8 mouse cellular contexts compared by ENCODE assay signal in the genomic region with DNA sequence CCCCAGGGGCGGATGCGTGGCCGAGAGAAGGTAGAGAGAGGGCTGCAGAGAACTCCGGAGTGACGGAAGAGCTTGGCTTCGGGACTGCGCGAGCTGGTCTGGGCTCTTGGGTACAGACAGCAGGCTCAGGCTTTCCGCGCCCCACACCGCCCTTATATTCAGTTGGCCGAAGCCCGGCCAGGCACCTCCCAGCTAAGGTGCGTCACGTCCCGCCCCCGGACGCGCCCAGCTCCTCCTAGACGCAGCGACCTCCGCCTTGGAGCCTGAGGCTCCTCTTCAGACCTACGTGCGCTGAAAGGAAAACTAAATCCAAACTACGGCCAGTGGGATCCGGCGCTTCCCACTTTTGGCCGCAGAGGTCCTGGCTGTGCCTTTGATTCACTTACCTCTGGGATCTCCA. TPM values are rescaled to one million over a fixed set of nuclear protein-coding genes. Genes with fewer than 3 reads are reported as not detected.
DNase-seq lines count a peak whose midpoint lies in the region; ATAC-seq and TF ChIP-seq lines count a peak whose summit lies in the region.

A gene (minus strand): TSS at position 127 of the 400 bp plus-strand sequence.

- H3K27me3 ChIP-seq in heart, embryonic 11.5 days (ENCODE audit: control insufficient read depth, insufficient read depth, low read length), result 0 out of 2 replicates have a peak, but pooled peaks cover 4% of the 10 kb centered on the region
- H3K27me3 ChIP-seq in kidney, embryonic 15.5 days, result peaks cover 22% of the 10 kb centered on the region
- peaks cover 19% of the 10 kb centered on the region for H3K27me3 ChIP-seq in liver, embryonic 14.5 days (ENCODE audit: control insufficient read depth, insufficient read depth, low read length)
- peaks cover 32% of the 10 kb centered on the region for H3K27me3 ChIP-seq in neural tube, embryonic 12.5 days (replicated peaks)
- H3K27me3 ChIP-seq in stomach, embryonic 16.5 days (ENCODE audit: control insufficient read depth, insufficient read depth, low read length), result peaks cover 14% of the 10 kb centered on the region

- TF ChIP-seq POLR2A in bone marrow, adult 2 months (IDR thresholded peaks at IDR 0.05; ENCODE audit: borderline replicate concordance, control insufficient read depth, low read depth, low read length), result peak; percentile 62; the same call in 1 of the 2 replicates
- peak; percentile 48 for TF ChIP-seq POLR2A in embryonic fibroblast, embryonic 13.5 days (IDR thresholded peaks at IDR 0.05; ENCODE audit: low read depth, low read length)

- DNase-seq in B cell, adult 2 months, result peak; percentile 79 to 80
- DNase-seq in liver, embryonic 14.5 days (ENCODE audit: low read depth in 3 of 3, low spot score in 3 of 3), result peak; percentile 57 to 59 (median 58)

- TF ChIP-seq EP300 in liver, embryonic 14.5 days (IDR thresholded peaks at IDR 0.05; ENCODE audit: low read depth), result no peak

- no peak for TF ChIP-seq CTCF in bone marrow, adult 2 months (IDR thresholded peaks at IDR 0.05; ENCODE audit: control insufficient read depth, insufficient read depth, low read length)
- no peak for TF ChIP-seq CTCF in embryonic fibroblast, embryonic 13.5 days (IDR thresholded peaks at IDR 0.05; ENCODE audit: borderline replicate concordance, insufficient read depth, low read length)
- no peak for TF ChIP-seq CTCF in liver, embryonic 14.5 days (IDR thresholded peaks at IDR 0.05; ENCODE audit: low read depth)

- peaks cover 2% of the 10 kb centered on the region; the same call in 1 of the 2 replicates for H3K36me3 ChIP-seq in heart, embryonic 11.5 days (ENCODE audit: control insufficient read depth, insufficient read depth, low read length)
- peaks cover 24% of the 10 kb centered on the region for H3K36me3 ChIP-seq in kidney, embryonic 15.5 days
- peaks cover 7% of the 10 kb centered on the region for H3K36me3 ChIP-seq in liver, embryonic 14.5 days (replicated peaks; ENCODE audit: control insufficient read depth, insufficient read depth, low read depth)
- H3K36me3 ChIP-seq in neural tube, embryonic 12.5 days, result peaks cover 20% of the 10 kb centered on the region
- no peaks in the 10 kb centered on the region for H3K36me3 ChIP-seq in stomach, embryonic 16.5 days (ENCODE audit: control insufficient read depth, insufficient read depth, low read length)

- H3K9ac ChIP-seq in heart, embryonic 11.5 days (ENCODE audit: low read depth, low read length), result peak within 1 kb of the TSS; percentile 79
- H3K9ac ChIP-seq in kidney, embryonic 15.5 days, result peak within 1 kb of the TSS; percentile 59
- H3K9ac ChIP-seq in liver, embryonic 14.5 days (replicated peaks), result no peak within 1 kb of the TSS
- peak within 1 kb of the TSS; percentile 42 for H3K9ac ChIP-seq in neural tube, embryonic 12.5 days
- H3K9ac ChIP-seq in stomach, embryonic 16.5 days (ENCODE audit: low read length), result peak within 1 kb of the TSS; percentile 74

- no peaks in the 10 kb centered on the region for H3K4me1 ChIP-seq in bone marrow, adult 2 months (ENCODE audit: control insufficient read depth, insufficient read depth, low read length)
- peaks cover 3% of the 10 kb centered on the region; the same call in 1 of the 2 replicates for H3K4me1 ChIP-seq in embryonic fibroblast, embryonic 13.5 days (ENCODE audit: control insufficient read depth, insufficient read depth, low read length)
- H3K4me1 ChIP-seq in heart, embryonic 11.5 days (ENCODE audit: control insufficient read depth, insufficient read depth, low read length), result peaks cover 51% of the 10 kb centered on the region
- H3K4me1 ChIP-seq in kidney, embryonic 15.5 days, result peaks cover 36% of the 10 kb centered on the region
- H3K4me1 ChIP-seq in liver, embryonic 14.5 days (replicated peaks; ENCODE audit: control insufficient read depth in 2 of 2, insufficient read depth in 2 of 2, low read length in 1 of 2), result peaks cover 0 to 6% of the 10 kb centered on the region in 2 experiments; a peak in 2 of 4 replicates
- H3K4me1 ChIP-seq in neural tube, embryonic 12.5 days, result peaks cover 19% of the 10 kb centered on the region
- peaks cover 22% of the 10 kb centered on the region for H3K4me1 ChIP-seq in stomach, embryonic 16.5 days (ENCODE audit: control insufficient read depth, insufficient read depth, low read length)

- no peaks in the 10 kb centered on the region for H3K9me3 ChIP-seq in heart, embryonic 11.5 days (replicated peaks; ENCODE audit: control insufficient read depth, low read length)
- no peaks in the 10 kb centered on the region for H3K9me3 ChIP-seq in kidney, embryonic 15.5 days (replicated peaks)
- H3K9me3 ChIP-seq in liver, embryonic 14.5 days (ENCODE audit: control insufficient read depth, low read length), result no peaks in the 10 kb centered on the region
- no peaks in the 10 kb centered on the region for H3K9me3 ChIP-seq in neural tube, embryonic 12.5 days
- H3K9me3 ChIP-seq in stomach, embryonic 16.5 days (replicated peaks; ENCODE audit: control insufficient read depth, low read length), result no peaks in the 10 kb centered on the region

- under 1% methylated on average over 28 of the region's 28 CpGs for WGBS in bone marrow, adult 2 months
- 0% methylated on average over 28 of the region's 28 CpGs for WGBS in heart, embryonic 11.5 days (ENCODE audit: insufficient replicate concordance)
- under 1% methylated on average over 28 of the region's 28 CpGs for WGBS in kidney, embryonic 15.5 days
- under 1% methylated on average over 28 of the region's 28 CpGs for WGBS in liver, embryonic 14.5 days (ENCODE audit: insufficient replicate concordance)
- WGBS in neural tube, embryonic 12.5 days, result 1% methylated on average over 28 of the region's 28 CpGs
- whole genome bisulfite sequencing in stomach, embryonic 16.5 days, result under 1% methylated on average over 28 of the region's 28 CpGs

- H3K27ac ChIP-seq in bone marrow, adult 2 months (ENCODE audit: control insufficient read depth, insufficient read depth, low read depth, low read length, poor library complexity), result no peak within 1 kb of the TSS
- H3K27ac ChIP-seq in embryonic fibroblast, embryonic 13.5 days (ENCODE audit: insufficient read depth, low read length), result no peak within 1 kb of the TSS
- H3K27ac ChIP-seq in heart, embryonic 11.5 days (ENCODE audit: low read depth, low read length), result peak within 1 kb of the TSS; percentile 68
- H3K27ac ChIP-seq in kidney, embryonic 15.5 days, result peak within 1 kb of the TSS; percentile 88
- H3K27ac ChIP-seq in liver, embryonic 14.5 days, result no peak within 1 kb of the TSS
- no peak within 1 kb of the TSS for H3K27ac ChIP-seq in neural tube, embryonic 12.5 days
- peak within 1 kb of the TSS; percentile 80 for H3K27ac ChIP-seq in stomach, embryonic 16.5 days (ENCODE audit: low read length)

- H3K4me2 ChIP-seq in heart, embryonic 11.5 days, result peak within 1 kb of the TSS; percentile 98
- H3K4me2 ChIP-seq in kidney, embryonic 15.5 days, result peak within 1 kb of the TSS; percentile 91
- peak within 1 kb of the TSS; percentile 73 for H3K4me2 ChIP-seq in liver, embryonic 14.5 days (ENCODE audit: low read depth)
- H3K4me2 ChIP-seq in neural tube, embryonic 12.5 days (replicated peaks), result peak within 1 kb of the TSS; percentile 77
- peak within 1 kb of the TSS; percentile 79 for H3K4me2 ChIP-seq in stomach, embryonic 16.5 days (ENCODE audit: low read depth, low read length)

- peak within 1 kb of the TSS; percentile 56 for H3K4me3 ChIP-seq in bone marrow, adult 2 months (replicated peaks; ENCODE audit: control insufficient read depth, low read depth, low read length)
- H3K4me3 ChIP-seq in embryonic fibroblast, embryonic 13.5 days (ENCODE audit: insufficient read depth, low read length), result peak within 1 kb of the TSS; percentile 39
- peak within 1 kb of the TSS; percentile 61 for H3K4me3 ChIP-seq in heart, embryonic 11.5 days (ENCODE audit: low read depth, low read length)
- peak within 1 kb of the TSS; percentile 52 for H3K4me3 ChIP-seq in kidney, embryonic 15.5 days (replicated peaks)
- peak within 1 kb of the TSS; percentile 33 to 49 for H3K4me3 ChIP-seq in liver, embryonic 14.5 days (ENCODE audit: insufficient read depth in 1 of 2, low read depth in 2 of 2, low read length in 2 of 2)
- peak within 1 kb of the TSS; percentile 34 for H3K4me3 ChIP-seq in neural tube, embryonic 12.5 days
- peak within 1 kb of the TSS; percentile 54 for H3K4me3 ChIP-seq in stomach, embryonic 16.5 days (replicated peaks; ENCODE audit: low read length)

- peak; percentile 79 for ATAC-seq in heart, embryonic 11.5 days (replicated peaks; ENCODE audit: insufficient number of reproducible peaks, low FRiP score, low TSS enrichment)
- ATAC-seq in kidney, embryonic 15.5 days (replicated peaks; ENCODE audit: low FRiP score), result peak; percentile 93
- peak; percentile 85 for ATAC-seq in liver, embryonic 14.5 days (ENCODE audit: insufficient read depth)
- peak; percentile 57; the same call in 1 of the 2 replicates for ATAC-seq in neural tube, embryonic 12.5 days (ENCODE audit: low FRiP score, low read depth)
- ATAC-seq in stomach, embryonic 16.5 days (ENCODE audit: insufficient read depth, low FRiP score), result peak; percentile 96

RNA-seq across cellular contexts. Expression of the gene that starts here (rescaled TPM):
- polyA plus RNA-seq in bone marrow, adult 2 months (2011; ENCODE audit: insufficient read depth, insufficient read length, low replicate concordance, missing spikeins), result 2.5 TPM in 1 of 2 replicates, not detected in the other
- polyA plus RNA-seq in embryonic fibroblast, embryonic 13.5 days (2011; ENCODE audit: insufficient read length, low read depth, missing spikeins), result not detected in 2 replicates
- polyA plus RNA-seq in heart, embryonic 11.5 days (2014; fragmentation: Nextera tagmentation; extraction: Ambion mirVana), result 12.0 and 13.9 TPM in 2 replicates
- 3.3 and 4.0 TPM in 2 replicates for polyA plus RNA-seq in kidney, embryonic 15.5 days (2015; fragmentation: Nextera tagmentation; extraction: Ambion mirVana)
- 0.37 and 0.43 TPM in 2 replicates for polyA plus RNA-seq in liver, embryonic 14.5 days (2012; rRNA removed)
- 0.52 and 0.69 TPM in 2 replicates for polyA plus RNA-seq in liver, embryonic 14.5 days (2014; fragmentation: Nextera tagmentation; extraction: Ambion mirVana)
- polyA plus RNA-seq in neural tube, embryonic 12.5 days (2016; fragmentation: Nextera tagmentation; extraction: Ambion mirVana), result 1.2 and 1.3 TPM in 2 replicates
- polyA plus RNA-seq in stomach, embryonic 16.5 days (2015; fragmentation: Nextera tagmentation; extraction: Ambion mirVana), result 2.5 and 2.7 TPM in 2 replicates

Comparison
In these comparisons a context has a peak if more than half of its experiments do, and no peak if none do; other contexts are left out.
1. Peak in DNase-seq, ATAC-seq, H3K4me3 ChIP-seq and H3K4me2 ChIP-seq in liver, embryonic 14.5 days; RNA of the gene not detected or under 1 TPM.
2. H3K27ac ChIP-seq: peak in heart, embryonic 11.5 days (single experiment), kidney, embryonic 15.5 days (single experiment) and stomach, embryonic 16.5 days (single experiment); none in bone marrow, adult 2 months (single experiment), embryonic fibroblast, embryonic 13.5 days (single experiment), liver, embryonic 14.5 days (single experiment) and neural tube, embryonic 12.5 days (single experiment).
3. Peak in every context shown above with its lines, with median percentiles within 50 percentile points of each other: H3K4me3 ChIP-seq, ATAC-seq and H3K4me2 ChIP-seq.